Mouse (Mus musculus) olfactory bulb, adult 2 months (tissue): Measurements from ENCODE around the gene Psma3.

Experiments used
- CTCF ChIP-seq: fragments of 200-500 bp; IDR thresholded peaks from 2 replicates; pipeline ENCODE4 v1.5.1; 2012; ENCODE audit warnings: low read depth, mild to moderate bottlenecking, low read length, moderate library complexity; ENCODE audit not compliant: insufficient read depth
- POLR2A ChIP-seq: fragments of 200-500 bp; IDR thresholded peaks from 2 replicates; pipeline ENCODE4 v1.6.1; 2012; ENCODE audit warnings: mild to moderate bottlenecking, low read depth, low read length, moderate library complexity; ENCODE audit not compliant: insufficient read depth

GRCm38 (mm10) chr12:70973831-70974230, 590 bp upstream of the Psma3 start:
- no peak for TF ChIP-seq CTCF
- no peak for TF ChIP-seq POLR2A
